Mouse (Mus musculus): ENCODE results near the gene 1700020D05Rik.

GRCm38 (mm10) chr19:5492641-5493040 lies 10.9 kb downstream of the 1700020D05Rik start:
- TF ChIP-seq EP300 (IDR thresholded peaks at IDR 0.05) (no peak), CTCF (IDR thresholded peaks at IDR 0.05) (no peak)

All from lung, postnatal 0 days (tissue).